Mouse (Mus musculus) gastrocnemius, adult 8-10 months (tissue): ENCODE measurements at regions not wholly inside any gene's neighbourhood (a gene's known extent, or its start where the extent isn't known, plus 50 kb on each side); places are given as distances from the start of the nearest gene placed in this dataset.

Source experiments
- DNase-seq, 2 experiments: peaks; one replicate each; pipeline ENCODE4 v3.0.0; 2022; ENCODE audit warnings: low spot score in 2 of 2

DNA sequence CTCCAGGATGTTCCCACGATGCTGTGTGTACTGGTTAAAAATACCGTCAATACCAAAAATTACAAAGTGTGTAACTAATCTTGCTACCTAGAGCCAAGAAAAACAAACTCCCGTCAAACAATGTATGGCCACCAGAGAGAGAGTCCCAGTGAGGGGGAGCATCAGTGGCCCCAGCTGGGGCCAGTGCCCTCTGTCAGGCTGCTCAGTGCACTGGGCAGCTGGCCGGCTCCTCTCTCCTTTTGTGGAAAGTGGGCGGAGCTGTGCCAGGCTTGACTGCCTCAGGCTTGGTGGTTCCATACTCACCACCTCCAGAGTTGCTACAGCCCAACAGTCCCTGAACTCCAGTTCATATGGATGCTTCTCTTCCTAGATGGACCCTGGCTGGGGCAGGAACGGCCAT lies 53.8 kb upstream of the Sept5 start:
- DNase-seq, result no peak

DNA sequence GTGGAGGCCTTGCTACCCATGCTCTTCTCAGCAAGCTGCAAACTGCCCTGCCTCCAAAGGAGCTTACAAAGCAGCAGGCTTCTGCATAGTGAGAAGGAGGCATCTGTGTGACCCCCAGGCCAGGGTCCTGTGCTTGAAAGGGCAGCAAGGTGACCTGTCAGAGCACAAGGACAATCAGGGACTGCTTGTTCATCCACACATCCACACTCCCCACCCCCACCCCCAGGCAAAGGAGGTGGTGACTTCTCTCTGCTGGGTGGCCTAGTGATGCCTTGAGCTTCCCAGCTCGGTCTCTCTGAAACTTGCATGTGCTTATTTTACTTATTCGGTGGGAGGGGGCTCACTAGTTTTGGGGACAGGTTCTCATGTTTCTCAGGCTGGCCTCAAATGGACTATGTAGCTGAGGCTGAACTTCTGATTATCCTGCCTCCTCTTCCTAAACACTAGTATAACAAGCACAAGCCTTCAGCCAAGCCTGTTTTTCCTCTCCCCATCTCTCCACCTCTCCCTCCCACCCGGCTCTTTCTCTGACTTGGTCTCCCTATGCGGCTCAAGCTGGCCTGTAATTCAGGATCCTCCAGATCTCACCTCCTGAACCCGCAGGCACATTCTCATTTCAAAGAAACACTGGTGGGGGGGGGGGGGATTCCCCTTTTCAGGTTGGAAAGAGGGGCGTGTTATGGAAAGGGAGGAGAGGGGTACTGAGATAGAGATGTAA lies 56.4 kb upstream of the Sept5 start:
- DNase-seq, result no peak

DNA sequence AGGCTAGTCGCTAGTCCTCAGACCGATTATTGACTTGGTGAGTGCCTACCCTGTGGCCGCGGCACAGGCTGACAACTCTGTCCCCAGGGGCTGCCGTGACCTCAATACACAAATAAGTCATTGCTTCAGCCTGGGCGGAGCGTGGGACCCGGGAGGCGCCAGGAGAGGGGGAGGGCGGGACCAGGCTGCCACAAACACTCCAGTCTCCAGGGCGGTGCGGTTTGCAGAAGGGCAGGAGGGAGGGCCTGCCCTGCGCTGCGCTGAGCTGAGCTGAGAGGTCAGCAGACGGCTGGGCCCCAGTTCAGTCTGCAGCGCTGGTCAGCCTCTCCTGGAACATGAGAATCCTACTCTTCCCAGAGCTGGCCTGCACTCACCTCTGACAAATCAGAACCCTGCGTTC lies 57.2 kb upstream of the Sept5 start:
- peak; percentile 94 to 96 for DNase-seq

DNA sequence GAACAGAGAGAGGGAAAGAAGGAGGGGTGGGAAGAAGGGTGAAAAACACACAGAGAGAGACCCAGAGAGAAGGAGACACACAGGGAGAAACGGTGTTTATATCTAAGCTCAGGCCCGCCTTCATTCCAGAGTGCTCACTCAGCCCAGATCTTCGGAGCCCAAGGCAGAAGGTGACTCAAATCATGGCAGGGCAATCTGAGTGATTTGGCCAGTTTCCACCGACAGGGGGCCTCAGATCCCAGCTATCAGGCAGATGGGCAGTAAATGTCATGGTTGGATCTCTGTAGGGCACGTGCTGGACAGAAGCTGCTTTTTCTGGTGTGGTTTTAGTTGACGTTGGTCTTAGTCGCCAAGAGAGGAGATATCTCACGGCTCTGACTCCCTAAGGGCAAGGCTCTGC lies 57.6 kb upstream of the Sept5 start:
- peak; percentile 48 to 64 for DNase-seq

DNA sequence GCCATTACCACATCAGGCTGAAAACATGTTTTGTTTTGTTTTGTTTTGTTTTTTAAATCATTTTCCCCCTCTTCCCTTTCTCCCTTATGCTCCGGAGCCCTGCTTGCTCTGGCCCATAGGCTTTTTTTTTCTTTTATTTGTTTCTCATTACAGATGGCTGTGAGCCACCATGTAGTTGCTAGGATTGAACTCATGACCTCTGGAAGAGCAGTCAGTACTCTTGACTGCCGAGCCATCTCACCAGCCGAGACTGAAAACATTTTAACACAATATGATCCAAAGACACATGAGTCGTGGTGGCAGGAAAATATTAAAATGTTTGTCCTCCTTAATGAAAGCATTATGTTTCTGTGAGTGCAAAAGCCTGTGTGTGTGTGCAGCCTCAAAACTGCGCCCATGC lies 65.8 kb upstream of the Sept5 start:
- no peak for DNase-seq

DNA sequence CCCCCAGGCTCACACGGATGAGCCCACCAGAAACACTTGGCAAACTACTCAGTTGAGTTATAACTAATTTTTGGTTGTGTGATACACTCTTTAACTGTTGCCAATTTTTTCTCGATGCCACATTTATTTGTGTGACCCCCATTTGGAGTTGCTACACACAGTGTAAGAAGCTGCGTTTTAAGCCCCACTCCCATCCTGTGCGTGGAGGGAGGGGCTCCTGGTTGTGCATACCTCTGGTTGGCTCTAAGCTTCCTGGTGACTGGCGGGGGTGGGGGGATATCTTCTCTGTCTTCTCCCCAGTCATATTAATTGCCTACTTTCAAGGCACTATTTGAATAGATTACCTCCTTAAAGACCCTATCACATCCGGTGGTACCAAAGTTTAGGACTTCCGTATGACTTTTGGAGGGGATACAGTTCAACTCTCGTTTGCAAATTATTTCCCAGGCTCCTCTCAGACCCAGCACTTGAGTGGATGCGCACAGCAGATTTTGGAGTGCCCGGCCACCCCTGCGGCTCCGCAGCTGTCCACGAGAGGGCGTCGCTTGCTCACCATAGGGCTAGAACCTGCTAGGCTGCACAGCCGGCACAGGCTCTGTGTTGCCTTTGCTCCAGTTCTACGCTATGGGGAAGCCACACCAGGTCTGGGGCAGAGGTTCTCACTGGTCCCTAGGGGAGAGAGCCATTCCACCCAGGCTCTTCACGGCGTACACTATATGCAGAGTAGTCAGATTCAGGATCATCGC lies 66.5 kb upstream of the Sept5 start:
- peak; percentile 61 to 66 for DNase-seq

DNA sequence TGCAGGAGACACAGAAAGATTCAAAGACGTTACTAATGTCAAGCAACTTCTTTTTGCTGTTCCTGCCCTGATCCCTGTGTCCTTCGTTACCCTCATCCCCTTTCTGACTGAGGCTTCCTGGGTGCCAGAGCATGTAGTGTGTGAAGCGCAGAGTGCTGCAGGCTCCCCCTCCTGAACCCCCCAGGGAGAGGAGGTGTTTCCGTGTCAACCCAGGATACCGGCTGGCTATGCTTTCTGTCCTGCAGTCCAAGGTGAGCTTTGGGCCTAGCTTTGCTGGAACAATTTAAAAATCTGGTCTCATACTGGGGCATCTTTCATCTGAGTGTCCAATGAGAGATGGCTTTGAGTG lies 67.0 kb upstream of the Sept5 start:
- DNase-seq, result no peak

DNA sequence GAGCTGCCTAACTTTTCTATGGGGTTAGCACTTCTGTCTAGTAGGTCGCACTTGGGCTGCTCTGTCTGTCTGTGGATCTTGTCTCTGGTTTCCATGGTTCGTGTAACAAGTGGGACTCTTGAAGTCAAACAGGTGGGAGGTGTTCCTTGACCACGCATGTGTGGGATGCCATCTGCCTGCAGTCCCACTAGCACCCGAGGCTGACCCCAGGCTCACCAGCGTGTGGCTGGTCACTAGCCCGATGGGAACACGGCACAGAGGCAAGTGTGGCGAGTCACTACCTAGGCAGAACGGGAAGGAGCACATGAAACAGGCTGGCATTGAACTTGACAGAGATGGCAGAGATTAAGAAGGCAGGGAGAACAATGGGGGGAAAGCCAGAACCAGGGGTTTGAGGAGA lies 72.5 kb upstream of the Cldn5 start:
- no peak for DNase-seq

DNA sequence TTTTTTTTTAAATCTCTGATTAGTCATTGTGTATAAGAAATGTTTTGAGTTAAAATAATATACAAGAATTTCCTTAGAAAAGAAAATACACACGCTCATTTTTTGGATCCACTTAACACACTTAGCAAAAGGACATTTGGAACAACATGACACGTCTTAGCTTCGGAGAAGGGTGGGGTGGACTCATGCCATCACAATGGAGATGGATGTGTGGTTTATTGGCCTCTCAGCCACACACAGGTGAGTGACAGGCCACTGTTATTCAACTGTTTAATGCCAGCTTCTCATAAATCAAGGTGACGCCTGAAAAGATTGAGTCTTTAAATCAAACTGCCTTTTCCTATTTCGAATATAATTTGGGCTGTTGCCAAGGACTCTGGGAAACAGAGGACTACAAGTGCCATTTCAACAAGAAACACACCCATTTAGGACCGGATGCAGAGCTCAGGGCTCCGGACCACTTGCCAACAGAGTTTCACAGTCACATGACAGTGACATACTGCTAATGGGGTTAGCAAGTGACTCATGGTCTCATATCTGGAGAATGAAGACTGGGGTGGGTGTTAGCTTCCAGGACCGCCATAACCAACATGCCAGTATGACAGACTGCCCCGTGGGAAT lies 71.5 kb upstream of the Cldn5 start:
- peak; percentile 12 to 13 for DNase-seq

DNA sequence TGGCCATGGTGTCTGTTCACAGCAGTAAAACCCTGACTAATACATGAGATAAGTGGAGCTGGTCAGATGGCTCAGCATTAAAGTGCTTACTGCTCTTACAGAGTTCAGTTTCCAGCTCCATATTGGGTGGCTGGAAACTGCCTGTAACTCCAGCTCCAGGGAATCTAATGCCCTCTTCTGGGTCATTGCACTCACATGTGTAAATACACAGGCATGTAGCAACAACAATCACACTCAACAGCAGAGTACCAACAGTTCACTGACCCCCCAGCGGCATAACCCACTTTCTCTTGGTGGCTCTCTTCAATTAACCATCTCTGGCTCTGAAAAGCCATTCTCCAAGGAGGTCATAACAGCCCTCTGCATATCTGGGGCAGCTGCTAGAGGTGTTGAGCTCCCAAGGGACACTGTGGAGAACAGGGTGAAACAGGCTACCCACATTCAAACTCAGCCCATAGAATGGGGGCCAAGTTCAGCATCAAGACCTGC lies 65.0 kb upstream of the Cldn5 start:
- no peak for DNase-seq

DNA sequence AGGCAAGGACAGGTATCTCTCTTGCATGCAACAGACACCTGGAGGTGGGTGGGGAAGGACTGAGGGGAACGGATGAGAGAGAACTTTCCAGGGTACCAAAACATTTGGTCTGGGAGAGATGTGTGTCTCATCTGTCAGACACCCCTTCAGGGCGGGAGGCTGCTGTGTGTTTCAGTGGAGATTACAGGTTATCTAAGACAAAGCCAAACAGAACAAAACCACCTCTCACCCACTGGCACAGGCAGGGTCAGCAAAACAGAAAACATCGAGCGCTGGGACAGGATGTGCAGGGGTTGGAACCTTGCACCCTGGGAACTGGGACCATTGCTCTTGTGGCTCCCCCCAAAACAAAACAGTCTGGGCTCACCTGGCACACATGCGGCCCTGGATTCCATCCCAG lies 63.6 kb upstream of the Cldn5 start:
- DNase-seq, result no peak

DNA sequence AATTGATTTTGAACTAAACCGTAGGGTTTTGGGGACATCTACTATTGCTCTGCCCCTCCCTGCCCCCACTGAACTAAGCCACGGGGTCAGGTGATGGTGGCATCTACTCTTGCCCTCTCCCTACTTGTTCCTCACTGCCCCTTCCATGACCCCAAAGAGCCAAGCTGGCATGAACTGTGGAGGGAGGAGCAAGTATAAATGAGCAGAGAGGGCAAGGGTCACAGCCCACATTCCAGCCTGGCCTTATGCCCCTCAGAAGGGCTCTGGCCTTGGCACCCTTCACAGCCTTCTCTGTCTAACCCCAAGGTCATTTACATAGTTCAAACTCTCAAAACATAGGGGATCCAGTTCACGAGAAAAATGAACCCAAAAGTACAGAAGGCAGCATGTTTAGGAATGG lies 61.3 kb upstream of the Cldn5 start:
- no peak for DNase-seq

DNA sequence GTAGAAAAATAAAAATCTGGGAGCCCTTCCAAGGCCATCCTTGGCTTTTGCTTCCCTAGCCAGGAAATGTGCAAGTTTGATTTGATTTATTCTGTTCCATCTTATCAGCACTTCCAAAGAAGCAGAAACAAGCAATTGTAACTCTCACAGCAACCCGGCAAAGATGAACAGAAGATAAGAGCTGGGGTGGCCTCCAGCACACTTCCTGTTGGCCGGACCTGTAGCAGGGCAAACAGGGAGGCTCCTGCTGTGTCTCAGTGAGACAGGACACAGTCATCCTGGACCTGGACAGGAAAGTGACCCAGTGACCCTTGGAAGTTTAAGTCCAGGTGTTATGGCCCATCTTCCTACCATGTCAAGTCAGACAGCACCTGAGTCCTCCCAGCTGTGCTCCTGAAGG lies 58.6 kb upstream of the Cldn5 start:
- DNase-seq, result no peak

DNA sequence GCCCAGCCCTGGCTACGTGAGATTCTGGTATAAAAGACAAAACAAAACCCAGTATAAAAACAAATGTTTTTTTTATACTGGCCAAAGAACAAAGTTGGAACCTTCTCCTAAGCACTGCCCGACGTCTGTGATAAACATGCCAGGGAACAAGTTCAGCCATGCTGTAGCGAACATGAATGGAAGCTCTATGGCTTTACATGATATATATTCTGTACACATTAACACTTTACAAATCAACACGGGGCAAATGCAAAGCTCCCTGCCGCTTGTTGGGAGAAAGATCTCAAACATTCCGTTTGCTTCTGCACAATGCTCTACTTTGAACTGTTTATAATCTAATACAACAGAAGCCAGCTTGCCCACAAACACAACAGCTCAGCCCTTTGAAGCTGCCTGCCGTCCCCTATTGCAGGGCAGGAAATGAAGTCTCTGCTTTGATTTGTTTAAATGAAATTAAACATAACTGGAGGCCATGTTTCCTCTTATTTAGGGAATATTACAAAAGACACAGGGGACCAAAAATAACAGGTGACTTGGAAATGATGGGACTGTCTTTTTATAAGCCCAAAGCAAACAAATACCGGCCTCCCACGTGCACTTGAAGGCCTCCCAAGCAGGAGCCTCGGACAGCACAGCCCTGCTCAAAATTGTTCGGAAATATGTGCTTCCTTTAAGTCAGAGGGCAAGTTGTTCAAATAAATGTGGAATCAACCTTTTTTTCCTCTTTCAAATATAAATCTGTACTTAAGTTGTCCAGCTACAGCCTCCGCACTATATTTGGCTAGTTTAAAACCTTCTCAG lies 56.0 kb upstream of the Cldn5 start:
- no peak for DNase-seq

DNA sequence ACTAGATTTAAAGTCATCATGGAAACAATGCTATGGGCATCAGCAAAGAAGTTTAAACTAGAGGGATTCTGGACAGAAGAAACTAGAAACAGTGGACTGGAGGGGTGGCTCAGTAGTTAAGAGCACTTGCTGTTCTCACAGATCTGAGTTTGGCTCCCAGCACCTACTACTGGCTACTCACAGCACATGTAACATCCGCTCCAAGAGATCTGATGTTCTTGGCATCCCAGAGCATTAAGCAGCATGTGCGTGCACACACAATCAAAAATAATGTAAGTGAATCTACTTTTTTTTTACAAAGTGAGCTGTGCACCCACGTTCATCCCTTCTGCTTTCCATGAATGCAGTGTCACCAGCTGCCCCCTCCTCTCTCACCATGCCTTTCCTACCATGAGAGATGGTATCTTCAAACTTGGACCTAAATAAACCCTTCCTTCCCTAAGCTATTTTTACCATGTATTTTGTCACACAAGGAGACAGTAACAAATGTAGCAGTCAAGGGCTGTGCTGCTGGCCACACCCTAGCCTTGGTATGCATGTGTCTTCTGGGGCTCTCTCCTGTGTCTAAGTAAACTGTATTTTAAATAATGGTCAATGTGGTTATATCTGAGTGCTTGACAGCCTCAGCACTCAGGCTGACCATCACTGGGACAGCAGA lies 53.3 kb upstream of the Cldn5 start:
- DNase-seq, result no peak

DNA sequence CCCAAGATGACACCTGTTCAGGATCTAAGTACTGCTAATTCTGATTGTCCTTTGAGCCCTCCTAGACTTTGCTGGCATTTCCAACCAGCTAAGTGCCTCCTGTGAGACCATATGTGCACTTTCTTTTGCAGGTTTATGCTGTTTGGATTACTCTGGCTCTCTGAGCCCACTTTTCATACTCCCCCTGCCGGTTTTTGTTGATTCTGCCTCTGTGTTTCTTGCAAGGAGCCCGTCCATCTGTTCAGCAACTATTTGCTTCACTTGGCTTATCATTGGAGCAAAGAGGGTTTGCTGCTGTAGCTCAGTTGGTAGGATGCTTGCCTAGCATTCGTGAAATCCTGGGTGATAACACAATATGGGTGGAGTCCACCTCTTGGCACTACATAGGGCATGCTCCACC lies 52.8 kb upstream of the Cldn5 start:
- DNase-seq, result no peak

DNA sequence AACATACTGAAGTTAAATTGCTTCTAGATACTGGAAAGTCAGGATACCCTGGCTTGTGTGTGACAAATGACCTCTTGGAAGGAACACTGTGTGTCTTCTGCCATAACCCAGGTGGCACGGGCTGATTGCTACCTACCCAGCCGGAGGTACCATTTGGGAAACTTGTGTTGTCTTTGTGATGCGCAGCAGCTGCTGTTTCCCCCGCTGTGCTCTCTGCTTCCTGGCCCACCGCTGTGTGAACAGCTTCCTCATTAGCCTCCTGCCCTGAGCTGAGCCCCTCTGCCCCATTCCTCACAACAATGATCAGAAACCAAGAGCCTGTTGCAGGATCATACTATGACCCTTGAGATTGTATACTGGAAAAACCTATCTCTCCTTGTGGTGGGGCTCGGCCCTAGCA lies 51.9 kb upstream of the Cldn5 start:
- no peak for DNase-seq
